Mouse (Mus musculus) intestine, embryonic 16.5 days (tissue): ENCODE results near the gene Ass1. TPM values are rescaled to one million over a fixed set of nuclear protein-coding genes. Genes with fewer than 3 reads are reported as not detected.

Experiments used
- ATAC-seq: fragments of 200-750 bp; cut with Nextera tagmentation; 2 replicates; pipeline ENCODE4 v1.8.0; 2017; ENCODE audit warnings: moderate TSS enrichment, moderate library complexity
- H3K27ac ChIP-seq: fragments of 300-500 bp; sonication (generic); 2 replicates; pipeline ENCODE4 v1.5.1; 2014; ENCODE audit warnings: mild to moderate bottlenecking, low read length
- H3K27me3 ChIP-seq: fragments of 300-500 bp; sonication (generic); replicated peaks from 2 replicates; pipeline ENCODE4 v1.6.1; 2014; ENCODE audit warnings: low read length, control low read depth, mixed read lengths; ENCODE audit not compliant: control insufficient read depth, insufficient read depth
- H3K36me3 ChIP-seq: fragments of 300-500 bp; sonication (generic); 2 replicates; pipeline ENCODE4 v1.6.1; 2014; ENCODE audit warnings: low read length, control low read depth; ENCODE audit not compliant: control insufficient read depth, insufficient read depth
- H3K4me1 ChIP-seq: fragments of 300-500 bp; sonication (generic); 2 replicates; pipeline ENCODE4 v1.6.1; 2014; ENCODE audit warnings: low read length, control low read depth, mixed read lengths; ENCODE audit not compliant: control insufficient read depth, insufficient read depth
- H3K4me2 ChIP-seq: fragments of 300-500 bp; sonication (generic); 2 replicates; pipeline ENCODE4 v1.6.1; 2014; ENCODE audit warnings: low read depth, low read length, control low read depth
- H3K4me3 ChIP-seq: fragments of 300-500 bp; sonication (generic); 2 replicates; pipeline ENCODE4 v1.5.1; 2014; ENCODE audit warnings: mild to moderate bottlenecking, low read length
- H3K9ac ChIP-seq: fragments of 300-500 bp; sonication (generic); 2 replicates; pipeline ENCODE4 v1.6.1; 2014; ENCODE audit warnings: low read depth, low read length
- H3K9me3 ChIP-seq: fragments of 300-500 bp; sonication (generic); 2 replicates; pipeline ENCODE4 v1.6.1; 2016; ENCODE audit warnings: low read length, control low read depth; ENCODE audit not compliant: control insufficient read depth
- WGBS: fragments of 180-500 bp; shearing (Covaris S2); extraction: QIAGEN DNeasy Blood & Tissue Kit; methylation state at CpG from one replicate; pipeline ENCODE4 v1.1.7; 2014; 5-methylcytosine and 5-hydroxymethylcytosine counted together
- polyA plus RNA-seq: library from polyadenylated mRNA; unstranded; fragments of >200 nt; fragmentation: Nextera tagmentation; extraction: Ambion mirVana; gene quantifications from 2 replicates; pipeline ENCODE4 v1.2.1, GENCODE M21; 2015

Ass1 gene
- polyA plus RNA-seq, 1 experiment from 2014 or later: 374 TPM

DNA sequence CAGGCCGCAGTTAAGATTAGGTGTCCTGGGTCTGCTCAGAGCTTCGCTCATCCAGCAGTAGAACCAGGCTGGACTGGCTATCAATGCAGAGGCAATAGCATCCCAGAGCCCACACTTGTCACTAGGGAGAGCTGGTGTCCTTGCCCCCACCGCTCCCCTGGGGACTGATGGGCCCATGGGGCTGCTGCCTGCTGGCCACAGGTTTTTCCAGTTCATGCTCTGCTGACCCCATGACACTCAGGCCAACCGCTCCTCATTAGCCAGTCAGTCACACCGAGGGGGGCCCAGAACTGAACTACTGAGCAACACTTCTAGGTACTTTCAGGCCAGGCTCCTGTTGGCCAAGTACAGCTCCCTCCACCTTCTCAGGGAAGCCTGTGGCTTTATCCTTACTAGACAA, 24.3 kb downstream of the Ass1 start:
- ATAC-seq: no peak
- Histone ChIP-seq H3K27me3 (no peaks in the 10 kb centered on the region), H3K4me2 (no peak overlapping the region), H3K4me1 (no peaks in the 10 kb centered on the region), H3K4me3 (no peak overlapping the region), H3K9me3 (no peaks in the 10 kb centered on the region), H3K27ac (no peak overlapping the region), H3K36me3 (no peaks in the 10 kb centered on the region), H3K9ac (no peak overlapping the region)
- WGBS: 86% methylated on average over 5 of the region's 5 CpGs

DNA sequence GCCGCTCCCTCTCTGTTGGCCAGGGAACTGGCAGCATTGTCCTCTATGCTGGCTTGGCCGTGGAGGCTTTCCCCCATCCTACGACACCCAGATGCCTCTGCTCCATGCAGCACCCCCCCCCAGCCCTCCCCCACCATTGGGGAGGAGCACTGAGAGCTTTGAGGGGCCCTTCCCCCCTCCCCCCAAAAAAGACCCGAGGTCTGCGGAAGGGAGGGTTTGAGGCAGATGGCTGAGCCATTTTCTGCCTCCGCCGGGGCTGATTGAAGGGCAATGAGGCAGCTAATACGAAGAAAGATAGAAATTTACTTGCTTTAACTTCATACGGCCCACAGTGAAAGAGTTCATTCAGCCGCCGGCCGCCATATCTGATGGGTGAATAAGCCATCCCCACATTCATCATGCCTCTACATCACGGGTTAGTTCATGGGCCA, 25.1 kb downstream of the Ass1 start:
- H3K9ac ChIP-seq: no peak overlapping the region
- no peak for ATAC-seq
- H3K9me3 ChIP-seq: no peaks in the 10 kb centered on the region
- no peaks in the 10 kb centered on the region for H3K27me3 ChIP-seq
- no peaks in the 10 kb centered on the region for H3K4me1 ChIP-seq
- no peak overlapping the region for H3K4me2 ChIP-seq
- no peak overlapping the region for H3K27ac ChIP-seq
- no peak overlapping the region for H3K4me3 ChIP-seq
- 76% methylated on average over 13 of the region's 13 CpGs for WGBS
- no peaks in the 10 kb centered on the region for H3K36me3 ChIP-seq

DNA sequence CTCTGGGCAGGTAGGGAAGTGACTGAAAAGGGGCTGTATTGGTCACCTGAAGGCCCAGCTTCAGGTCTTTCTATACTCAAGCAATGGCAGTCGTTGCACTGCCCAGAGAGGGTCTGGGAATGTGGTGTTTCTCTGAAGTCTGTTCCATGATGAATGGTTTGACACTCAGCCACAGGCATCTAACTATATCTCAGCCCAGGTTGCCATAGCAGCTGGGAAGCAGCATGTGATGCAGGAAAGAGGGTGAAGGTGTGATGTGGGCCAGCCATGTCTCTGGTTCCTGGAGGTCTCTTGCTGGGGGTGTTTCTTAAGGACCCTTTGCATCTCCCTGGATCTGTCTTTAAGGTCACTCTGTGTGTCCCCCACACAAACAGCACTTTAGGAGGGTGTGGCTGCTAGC, 26.1 kb downstream of the Ass1 start:
- Histone ChIP-seq H3K4me3 (no peak overlapping the region), H3K36me3 (no peaks in the 10 kb centered on the region), H3K9ac (no peak overlapping the region), H3K4me1 (no peaks in the 10 kb centered on the region), H3K4me2 (no peak overlapping the region), H3K27me3 (no peaks in the 10 kb centered on the region), H3K9me3 (no peaks in the 10 kb centered on the region), H3K27ac (no peak overlapping the region)
- 22% methylated on average over 1 of the region's 1 CpGs for WGBS
- ATAC-seq: no peak

DNA sequence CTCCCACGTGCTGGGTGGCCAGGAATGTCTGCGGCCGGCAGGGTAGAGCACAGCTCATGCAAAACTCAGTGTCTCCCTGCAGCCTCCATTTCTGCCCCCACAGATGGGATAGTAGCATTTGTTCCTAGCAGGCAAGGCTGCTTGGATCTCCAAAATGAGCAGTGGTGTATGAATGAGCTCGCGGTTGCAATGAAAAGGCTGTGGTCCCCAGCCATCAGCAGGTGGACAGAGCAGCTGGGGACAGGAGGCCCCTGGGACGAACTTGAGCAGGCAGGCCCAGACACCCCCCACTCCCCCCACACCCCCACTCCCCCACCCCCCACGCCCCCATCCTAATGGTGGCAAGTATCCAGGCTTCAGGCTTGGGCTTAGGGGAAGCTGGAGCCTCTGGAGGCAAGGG, 27.1 kb downstream of the Ass1 start:
- H3K9ac ChIP-seq: no peak overlapping the region
- no peak overlapping the region for H3K27ac ChIP-seq
- H3K4me1 ChIP-seq: no peaks in the 10 kb centered on the region
- 74% methylated on average over 7 of the region's 7 CpGs for WGBS
- no peak overlapping the region for H3K4me3 ChIP-seq
- no peaks in the 10 kb centered on the region for H3K36me3 ChIP-seq
- no peaks in the 10 kb centered on the region for H3K9me3 ChIP-seq
- no peaks in the 10 kb centered on the region for H3K27me3 ChIP-seq
- ATAC-seq: no peak
- no peak overlapping the region for H3K4me2 ChIP-seq

DNA sequence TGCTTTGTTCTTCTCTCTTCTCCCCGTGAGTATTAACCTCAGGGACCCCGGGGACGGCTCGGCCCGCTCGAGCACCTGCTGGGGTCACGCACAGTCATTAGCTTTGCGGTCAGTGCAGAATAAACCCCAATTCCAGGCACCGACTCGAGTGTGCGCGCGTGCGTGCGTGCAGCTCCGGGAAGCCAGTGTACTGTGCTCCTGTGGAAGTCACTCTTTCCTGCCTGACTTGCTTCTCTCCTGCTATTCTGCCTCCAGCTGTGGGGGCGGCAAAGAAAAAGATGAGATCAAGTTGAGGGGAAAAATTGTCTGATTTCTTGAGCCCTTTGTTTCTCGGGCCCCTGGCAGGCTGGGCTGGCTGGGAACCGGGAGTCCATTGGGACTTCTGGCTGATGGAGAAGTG, 27.6 kb downstream of the Ass1 start:
- ATAC-seq: no peak
- Histone ChIP-seq H3K9me3 (no peaks in the 10 kb centered on the region), H3K36me3 (no peaks in the 10 kb centered on the region), H3K9ac (no peak overlapping the region), H3K27ac (no peak overlapping the region), H3K27me3 (no peaks in the 10 kb centered on the region), H3K4me1 (no peaks in the 10 kb centered on the region), H3K4me2 (no peak overlapping the region), H3K4me3 (no peak overlapping the region)
- WGBS: 81% methylated on average over 19 of the region's 19 CpGs

DNA sequence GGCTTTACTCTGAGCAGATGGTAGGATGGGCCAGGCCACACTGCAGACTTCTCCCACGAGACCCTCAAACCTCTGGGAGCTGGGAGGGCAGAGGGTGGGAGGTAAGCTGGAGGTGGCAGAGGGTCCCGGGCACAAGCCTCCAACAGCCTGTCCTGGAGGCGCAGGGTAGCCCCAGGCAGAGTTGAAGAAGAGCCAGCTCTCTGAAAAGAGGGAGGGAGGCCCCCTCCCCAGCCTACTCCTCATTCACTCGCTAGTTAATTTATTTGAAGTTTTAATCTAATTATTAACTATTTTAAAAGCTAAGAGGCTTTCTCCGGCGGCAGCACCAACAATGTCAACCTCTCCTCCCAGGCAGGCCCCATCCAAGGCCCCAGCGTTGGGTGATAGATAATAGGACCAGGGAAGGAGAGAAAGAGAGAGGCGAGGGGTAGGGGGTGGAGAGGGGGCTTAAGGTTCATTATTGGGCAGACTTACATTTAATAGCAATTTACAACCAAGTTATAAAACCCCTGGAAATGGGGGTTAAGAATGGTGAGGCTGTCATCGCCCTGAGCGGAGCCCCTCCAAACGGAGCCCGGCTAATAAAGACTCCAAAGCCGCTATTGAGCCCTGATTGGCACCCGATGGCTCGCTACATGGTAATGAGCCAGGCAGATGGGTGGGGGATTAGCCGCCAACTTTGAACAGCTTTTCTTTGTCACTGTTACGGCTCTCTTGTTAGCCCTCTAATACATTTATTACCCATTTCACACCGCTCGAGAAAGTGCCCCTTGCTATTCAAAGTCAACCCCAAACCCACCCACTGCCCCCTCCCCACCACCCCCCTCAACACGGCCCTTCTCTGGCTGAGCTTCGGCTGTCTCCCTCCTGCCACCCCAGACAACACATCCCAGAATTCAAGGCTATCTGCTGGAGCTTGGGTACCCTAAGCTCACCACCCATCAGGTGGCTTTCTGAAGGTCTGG, 29.6 kb downstream of the Ass1 start:
- 52% methylated on average over 21 of the region's 21 CpGs for WGBS
- H3K36me3 ChIP-seq: no peaks in the 10 kb centered on the region
- no peaks in the 10 kb centered on the region for H3K9me3 ChIP-seq
- H3K4me1 ChIP-seq: no peaks in the 10 kb centered on the region
- no peaks in the 10 kb centered on the region for H3K27me3 ChIP-seq
- no peak for ATAC-seq
- no peak overlapping the region for H3K27ac ChIP-seq
- no peak overlapping the region for H3K4me3 ChIP-seq
- no peak overlapping the region for H3K4me2 ChIP-seq
- H3K9ac ChIP-seq: no peak overlapping the region

DNA sequence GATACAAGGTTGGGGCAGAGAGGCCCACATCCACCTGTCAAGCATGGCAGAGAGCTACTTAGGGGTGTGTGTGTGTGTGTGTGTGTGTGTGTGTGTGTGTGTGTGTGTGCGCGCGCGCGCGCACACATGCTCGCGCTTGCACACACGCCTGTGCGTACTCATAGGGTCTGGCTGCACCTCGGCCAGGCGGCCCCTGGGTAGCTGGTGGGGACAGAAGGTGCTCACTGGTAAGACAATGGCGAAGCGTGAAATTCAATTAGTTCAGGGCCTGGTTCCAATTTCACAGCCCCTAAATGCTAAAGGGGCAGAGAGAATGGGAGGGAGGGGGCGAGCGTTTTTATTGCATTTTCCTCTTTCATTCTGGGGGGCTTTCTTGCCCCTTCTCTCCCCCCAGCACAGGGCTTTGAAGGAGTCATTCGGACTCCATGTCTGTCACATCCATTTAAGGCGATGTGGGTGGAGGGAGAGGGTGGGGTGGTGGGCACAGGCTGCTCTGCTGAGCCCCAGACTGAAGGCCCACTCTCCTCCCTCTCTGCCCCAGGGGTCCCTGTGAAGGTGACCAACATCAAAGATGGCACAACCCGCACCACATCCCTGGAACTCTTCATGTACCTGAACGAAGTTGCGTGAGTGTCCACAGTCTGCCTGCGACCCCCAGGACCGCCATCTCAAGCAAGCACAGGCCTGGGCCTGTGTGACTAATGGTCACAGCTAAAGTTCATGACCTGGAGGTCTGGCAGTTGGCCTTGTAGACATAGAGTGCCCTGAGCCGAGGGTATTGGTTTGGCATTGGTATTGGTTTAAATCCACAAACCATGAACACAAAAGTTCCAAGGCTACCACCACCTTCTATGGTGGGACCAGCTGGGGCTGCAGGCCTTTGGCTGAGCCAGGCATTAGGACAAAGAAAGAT, 30.5 kb downstream of the Ass1 start:
- no peaks in the 10 kb centered on the region for H3K36me3 ChIP-seq
- H3K4me1 ChIP-seq: no peaks in the 10 kb centered on the region
- no peak overlapping the region for H3K4me3 ChIP-seq
- ATAC-seq: no peak
- 84% methylated on average over 24 of the region's 24 CpGs for WGBS
- no peak overlapping the region for H3K9ac ChIP-seq
- no peak overlapping the region for H3K4me2 ChIP-seq
- H3K27me3 ChIP-seq: no peaks in the 10 kb centered on the region
- H3K27ac ChIP-seq: no peak overlapping the region
- no peaks in the 10 kb centered on the region for H3K9me3 ChIP-seq

DNA sequence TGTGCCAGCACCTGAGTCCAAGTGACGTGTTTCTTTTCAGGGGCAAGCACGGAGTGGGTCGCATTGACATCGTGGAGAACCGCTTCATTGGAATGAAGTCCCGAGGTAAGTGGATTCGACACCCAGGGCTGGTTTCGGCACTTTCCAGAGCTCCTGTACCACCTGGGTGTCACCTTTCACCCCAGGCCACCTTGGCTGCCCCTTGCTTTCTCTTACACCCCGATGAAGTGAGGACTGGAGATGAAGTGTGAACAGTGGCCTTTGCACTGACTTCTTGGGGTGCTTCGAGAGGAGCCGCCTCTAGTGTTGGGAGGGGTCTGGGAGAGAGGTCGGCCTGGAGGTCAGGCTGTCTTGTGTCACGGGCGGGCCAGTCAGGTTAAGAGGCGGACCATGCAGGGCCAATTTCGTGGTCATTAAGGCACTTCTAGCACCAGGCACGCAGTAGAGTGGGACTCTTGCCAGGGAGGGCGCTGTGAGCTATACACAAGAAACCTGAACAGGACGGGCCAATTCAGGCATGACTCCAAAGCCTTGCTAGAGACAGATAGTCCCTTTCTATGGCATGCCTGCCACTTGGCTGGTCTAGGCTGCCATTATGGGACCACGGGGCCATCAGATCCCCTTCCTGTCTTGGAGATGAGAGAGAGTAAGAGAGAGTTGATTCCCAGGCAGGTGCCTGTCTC, 31.6 kb downstream of the Ass1 start:
- H3K4me3 ChIP-seq: no peak overlapping the region
- no peak overlapping the region for H3K27ac ChIP-seq
- H3K9me3 ChIP-seq: no peaks in the 10 kb centered on the region
- H3K4me1 ChIP-seq: no peaks in the 10 kb centered on the region
- H3K9ac ChIP-seq: no peak overlapping the region
- WGBS: 66% methylated on average over 20 of the region's 20 CpGs
- no peak for ATAC-seq
- H3K36me3 ChIP-seq: no peaks in the 10 kb centered on the region
- H3K4me2 ChIP-seq: no peak overlapping the region
- H3K27me3 ChIP-seq: no peaks in the 10 kb centered on the region
